Mouse (Mus musculus) mouse embryonic stem cell (cell line): ENCODE data around the gene Sel1l3.

Experiments used
- in situ Hi-C, 2 experiments: fragments of 300-500 bp; cut with MboI; formaldehyde crosslinking; loops; 1 replicate in 1 of 2; 3 replicates in 1 of 2; pipeline ENCODE4 v1.14.3; 2019 to 2020; ENCODE audit warnings: low sequenced_read_pairs in 2 of 2, low pct_unique_long_range_greater_than_20kb in 1 of 2, mixed read lengths in 1 of 2; ENCODE audit not compliant: unreplicated experiment in 1 of 2

Gene Sel1l3

GRCm38 (mm10) chr5:53114616-53115267, 99.0 kb downstream of the Sel1l3 start:
- in situ Hi-C loops, result no loop called here

- in situ Hi-C loops, result no loop called here
Measured at GRCm38 (mm10) chr5:53112942-53113341, 100.8 kb downstream of the Sel1l3 start.

DNA sequence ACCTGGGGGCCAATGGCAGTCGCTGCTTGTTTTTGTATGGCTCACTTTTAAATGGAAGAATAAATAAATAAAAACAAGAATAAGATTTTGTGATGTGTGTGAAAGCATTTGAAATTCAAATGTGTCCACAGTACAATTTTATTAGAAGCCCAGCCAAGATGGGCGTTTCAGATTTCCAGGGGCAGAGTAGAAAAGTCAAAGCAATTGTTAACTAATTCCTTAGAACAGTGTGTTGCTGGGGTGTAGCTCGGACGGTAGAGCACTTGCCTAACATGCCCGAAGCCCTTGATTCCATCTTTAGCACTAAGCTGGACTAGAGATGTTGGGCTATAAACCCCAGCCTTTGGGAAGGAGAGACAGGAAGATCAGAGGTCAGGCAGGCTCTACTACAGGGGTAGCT, 102.7 kb downstream of the Sel1l3 start:
- in situ Hi-C loops, result no loop called here

DNA sequence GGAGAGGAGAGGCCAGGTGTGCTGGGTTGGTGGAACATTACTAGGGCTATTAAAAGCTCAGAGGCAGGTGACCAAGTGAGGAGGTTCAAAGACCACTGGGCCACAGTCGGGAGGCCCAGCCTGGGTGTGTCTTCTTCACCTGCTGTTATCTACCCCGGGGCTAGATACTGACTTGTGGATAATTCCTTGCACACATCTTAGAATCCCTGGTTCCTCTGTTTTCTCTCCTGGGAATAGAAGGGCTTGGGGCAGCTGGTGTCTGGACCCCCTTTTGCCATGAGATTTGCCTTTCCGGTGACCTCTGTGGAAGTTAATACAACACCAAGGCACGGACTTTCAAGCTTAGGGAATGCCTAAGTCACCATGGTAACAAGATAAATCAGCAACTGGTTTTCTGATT, 103.5 kb downstream of the Sel1l3 start:
- in situ Hi-C loops, result no loop called here

DNA sequence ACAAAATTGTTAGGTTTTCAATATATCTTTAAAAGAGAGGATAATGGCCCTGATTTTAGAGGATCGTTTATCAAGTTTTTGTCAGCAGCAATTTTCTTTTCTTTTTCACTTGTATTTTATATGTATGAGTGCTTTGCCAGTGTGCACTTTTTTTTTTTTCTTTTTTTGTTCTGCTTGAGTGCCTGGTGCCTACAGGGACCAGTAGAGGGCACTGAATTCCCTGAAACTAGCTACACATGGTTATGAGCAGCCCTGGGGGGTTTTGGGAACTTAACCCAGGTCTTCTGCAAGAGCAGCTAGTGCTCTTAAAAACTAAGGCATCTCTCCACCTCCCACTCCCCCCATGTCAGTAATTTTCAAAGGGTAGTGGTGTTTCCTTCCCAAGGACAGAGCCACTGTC, 105.1 kb downstream of the Sel1l3 start:
- in situ Hi-C loops, result loop anchor here in 1 of 2 experiments (10.0 kb wide), 1 partner anchor 124 kb away; no protein-coding TSS in a partner anchor

DNA sequence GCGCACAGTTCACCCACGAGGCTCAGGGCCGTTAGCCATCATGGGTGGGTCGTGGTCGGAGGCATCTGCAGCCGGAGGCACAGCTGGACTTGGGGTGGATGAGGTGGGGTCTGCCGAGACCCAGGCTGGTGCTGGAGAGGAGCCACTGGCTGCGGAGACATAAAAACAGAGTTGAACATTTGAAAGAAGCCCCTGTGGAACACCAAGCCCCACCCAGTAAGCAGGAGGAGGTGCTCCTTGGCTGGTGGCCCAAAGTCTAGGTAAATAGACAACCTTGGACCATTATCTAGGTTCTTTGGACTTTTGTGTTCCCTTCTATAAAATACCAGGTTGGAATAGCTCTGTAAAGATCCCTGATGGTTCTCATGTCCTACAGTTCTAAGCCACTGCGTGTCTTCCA, 105.7 kb downstream of the Sel1l3 start:
- in situ Hi-C loops, result loop anchor here in 1 of 2 experiments (10.0 kb wide), 1 partner anchor 123 kb away; no protein-coding TSS in a partner anchor

- in situ Hi-C loops, result loop anchor here in 1 of 2 experiments (10.0 kb wide), 1 partner anchor 122 kb away; no protein-coding TSS in a partner anchor
Measured at GRCm38 (mm10) chr5:53106731-53107130, 107.0 kb downstream of the Sel1l3 start.

DNA sequence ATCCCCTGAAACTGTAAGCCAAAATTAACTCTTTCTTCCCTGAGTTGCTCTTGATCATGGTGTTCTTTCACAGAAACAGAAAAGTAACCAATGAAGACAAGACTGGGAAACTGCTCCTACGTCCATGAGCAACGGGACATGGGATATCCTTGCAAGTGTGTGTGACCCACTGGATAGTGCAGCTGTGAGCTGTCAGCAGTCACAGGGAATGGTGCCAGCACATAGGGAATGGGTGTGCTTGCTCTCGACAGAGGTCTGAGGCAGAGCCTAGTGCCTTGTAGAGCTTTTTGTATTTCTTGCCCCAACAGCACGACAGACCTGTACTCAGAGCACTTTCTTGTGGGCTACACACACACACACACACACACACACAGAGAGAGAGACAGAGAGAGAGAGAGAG, 107.6 kb downstream of the Sel1l3 start:
- in situ Hi-C loops, result loop anchor here in 1 of 2 experiments (10.0 kb wide), 1 partner anchor 121 kb away; no protein-coding TSS in a partner anchor

- in situ Hi-C loops, result loop anchor here in 1 of 2 experiments (10.0 kb wide), 1 partner anchor 121 kb away; no protein-coding TSS in a partner anchor
Measured at GRCm38 (mm10) chr5:53105716-53106115, 108.0 kb downstream of the Sel1l3 start.

DNA sequence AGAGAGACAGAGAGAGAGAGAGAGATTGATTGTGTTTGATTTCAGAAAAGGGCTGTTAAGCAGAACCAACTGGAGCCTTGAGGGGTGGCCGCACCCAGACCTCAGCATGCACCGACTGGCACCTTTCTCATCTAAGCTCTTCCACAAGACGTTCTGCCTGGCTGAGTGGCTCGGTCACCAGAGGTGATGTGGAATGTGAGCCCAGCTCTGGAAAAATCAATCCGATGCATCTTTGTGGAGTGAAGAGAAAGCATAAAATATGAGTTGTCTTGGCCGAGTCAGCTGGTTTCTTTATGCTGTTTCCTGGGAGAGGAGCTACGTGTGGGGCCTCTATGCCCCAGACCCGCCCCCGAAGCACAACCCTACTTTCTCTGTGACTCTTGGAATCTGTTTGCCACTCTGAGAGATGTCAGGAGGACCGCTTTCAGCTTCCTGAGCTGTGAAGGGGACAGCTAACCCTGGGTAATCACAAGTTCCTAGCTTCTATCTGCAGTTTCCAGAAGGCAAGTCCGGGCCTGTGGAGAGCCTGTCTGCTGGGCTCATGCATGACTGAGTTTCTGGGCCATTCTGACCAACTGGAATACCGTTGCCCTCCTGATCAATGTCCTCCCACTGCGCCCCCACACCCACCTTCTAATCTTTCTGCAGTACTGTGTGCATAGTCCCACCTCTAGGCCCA, 109.4 kb downstream of the Sel1l3 start:
- in situ Hi-C loops, result loop anchor here in 1 of 2 experiments (10.0 kb wide), 1 partner anchor 120 kb away; no protein-coding TSS in a partner anchor

DNA sequence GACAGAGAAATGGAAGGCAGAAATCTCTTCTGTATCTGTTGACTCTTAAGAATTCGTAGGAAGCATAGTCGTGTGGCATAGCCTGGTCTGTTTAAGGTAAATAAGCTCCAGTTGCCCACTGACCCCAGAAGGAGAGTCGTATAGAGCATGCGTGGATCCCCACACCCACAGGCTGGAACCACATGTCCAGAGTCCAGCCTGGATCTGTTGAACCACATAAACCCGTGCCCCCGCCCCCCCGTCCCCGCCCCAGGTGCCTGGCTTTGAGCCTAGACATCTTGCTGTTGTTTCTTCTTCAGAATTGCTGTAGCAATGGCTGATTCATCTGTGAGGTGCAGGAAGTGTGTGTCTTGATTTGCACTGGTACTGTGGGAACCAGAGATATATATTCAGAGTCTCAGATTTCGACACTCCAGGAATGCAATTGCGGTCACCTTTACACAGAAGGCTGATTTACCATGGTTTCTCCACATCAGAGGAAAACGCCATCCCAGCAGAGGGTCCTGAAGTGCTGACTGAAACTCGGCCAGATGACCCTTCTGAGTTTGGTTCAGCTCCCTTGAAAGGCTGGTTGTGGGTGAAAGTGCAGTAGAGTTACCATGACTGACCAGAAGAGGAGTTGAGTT, 111.8 kb downstream of the Sel1l3 start:
- in situ Hi-C loops, result loop anchor here in 1 of 2 experiments (10.0 kb wide), 1 partner anchor 117 kb away; no protein-coding TSS in a partner anchor

DNA sequence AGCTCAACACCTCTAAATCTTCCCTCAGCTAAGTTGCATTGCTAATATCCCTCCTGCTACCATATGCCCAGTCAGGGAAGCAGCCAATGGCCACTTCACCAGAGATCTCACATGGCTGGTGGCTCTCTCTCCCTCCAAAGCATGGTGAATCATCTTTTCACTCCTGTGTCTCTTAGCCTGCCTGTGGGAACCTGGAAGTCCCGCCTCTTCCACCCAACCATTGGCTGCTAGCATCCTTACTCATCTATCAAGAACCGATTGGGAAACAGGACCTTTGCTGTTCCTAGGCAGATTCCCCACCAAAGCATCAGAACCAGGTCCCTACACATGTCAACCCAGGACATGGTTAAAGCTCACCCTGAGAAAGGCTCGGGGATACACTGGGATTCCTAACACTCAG, 122.4 kb downstream of the Sel1l3 start:
- in situ Hi-C loops, result no loop called here

DNA sequence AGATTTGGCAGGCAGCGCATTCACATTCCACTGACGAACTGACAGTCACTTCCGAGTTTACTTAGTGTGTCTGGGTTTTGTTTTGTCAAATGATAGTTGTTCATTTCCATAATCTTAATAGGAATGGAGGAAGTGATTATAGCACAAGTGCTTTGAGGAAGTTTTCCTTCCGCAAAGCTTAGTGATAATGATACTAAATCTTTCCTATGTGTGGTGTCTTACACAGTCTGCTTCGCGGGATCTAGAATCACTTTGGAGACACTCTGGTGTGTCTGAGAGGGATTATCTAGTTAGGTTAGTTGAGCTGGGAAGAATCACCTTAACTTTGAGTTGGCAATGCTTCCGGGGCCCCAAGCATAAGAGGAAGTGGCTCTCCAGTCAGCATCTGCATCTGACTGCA, 126.3 kb downstream of the Sel1l3 start:
- in situ Hi-C loops, result no loop called here

DNA sequence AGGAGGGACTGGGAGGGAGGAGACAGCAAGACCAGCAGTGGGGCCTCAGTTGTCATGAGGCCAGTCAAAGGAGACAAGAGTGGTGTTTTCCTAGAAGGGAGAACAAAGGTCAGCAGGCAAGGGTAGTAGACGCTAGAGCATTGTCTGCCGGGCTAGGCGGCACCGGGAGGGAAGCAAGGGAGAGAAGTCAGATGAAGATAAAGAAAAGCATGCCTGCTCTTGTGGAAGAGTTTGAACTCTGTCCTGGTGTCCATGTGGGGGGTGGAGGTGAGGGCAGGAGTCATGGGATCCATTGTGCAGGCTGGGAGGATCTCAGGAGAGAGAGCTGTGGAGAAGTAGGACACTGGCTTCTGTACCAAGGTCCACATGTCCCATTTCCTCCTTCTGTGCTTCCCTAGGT, 135.3 kb downstream of the Sel1l3 start:
- in situ Hi-C loops, result no loop called here

GRCm38 (mm10) chr5:53074553-53074952, 139.2 kb downstream of the Sel1l3 start:
- in situ Hi-C loops, result no loop called here

DNA sequence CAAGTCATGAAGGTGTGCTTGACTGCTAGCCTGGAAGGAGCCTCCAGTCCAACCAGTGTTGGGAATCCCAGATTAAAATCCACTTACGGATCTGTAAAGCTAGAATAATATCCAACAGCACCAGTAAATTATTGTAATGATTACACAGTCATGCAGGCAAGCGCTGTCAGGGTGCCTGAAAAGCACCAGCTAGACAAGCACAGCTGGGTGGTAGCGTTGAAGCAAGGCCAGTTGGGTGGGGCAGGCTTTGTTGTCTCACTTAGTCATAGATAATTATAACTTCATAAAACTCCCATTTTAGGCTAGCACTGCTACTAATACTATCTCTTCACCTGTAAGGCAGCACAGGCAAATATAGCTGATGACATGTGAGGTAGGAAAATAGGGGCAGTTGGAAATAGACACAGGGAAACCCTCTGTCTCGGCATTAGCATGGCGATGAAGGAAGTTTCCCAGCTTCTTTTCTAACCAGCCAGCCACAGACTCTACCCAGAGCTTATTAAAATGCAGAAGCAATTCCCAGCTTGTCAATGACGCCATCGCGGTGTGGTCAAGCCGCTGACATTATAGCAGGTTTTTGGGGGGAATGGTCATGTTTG, 152.1 kb downstream of the Sel1l3 start:
- in situ Hi-C loops, result no loop called here
